Mouse (Mus musculus): ENCODE data around the gene Akirin1.
A peak's percentile ranks its signal among the peaks of the same experiment; 100 is the strongest.

Akirin1 gene

DNA sequence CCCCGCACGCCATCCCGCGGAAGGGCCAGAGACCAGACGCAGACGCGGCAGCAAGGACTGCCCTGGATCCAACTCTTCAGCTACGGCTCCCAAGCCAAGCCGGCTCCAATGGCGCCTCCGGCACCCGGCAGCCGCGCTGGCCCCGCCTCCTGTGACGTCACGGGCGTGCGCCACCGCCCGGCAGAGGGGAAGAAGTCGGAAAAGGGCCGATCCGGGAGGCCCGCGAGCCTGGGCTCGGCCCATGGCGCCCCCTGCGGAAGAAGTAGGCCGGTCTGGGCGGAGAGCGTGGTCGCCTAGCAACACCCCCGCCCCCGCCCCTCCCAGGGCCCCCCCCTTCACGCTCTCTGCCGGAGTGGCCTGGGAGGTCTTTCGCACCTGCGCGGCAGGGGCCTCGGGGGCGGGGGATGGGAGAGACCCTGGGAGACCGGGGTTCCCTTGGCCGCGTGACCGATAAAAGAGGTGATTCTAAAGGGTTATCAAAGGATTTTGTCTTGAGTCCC lies at the start of gene Akirin1:
Akirin1 (minus strand) TSS at position 194 of the 500 bp plus-strand sequence.
- peak; percentile 99 for DNase-seq

DNA sequence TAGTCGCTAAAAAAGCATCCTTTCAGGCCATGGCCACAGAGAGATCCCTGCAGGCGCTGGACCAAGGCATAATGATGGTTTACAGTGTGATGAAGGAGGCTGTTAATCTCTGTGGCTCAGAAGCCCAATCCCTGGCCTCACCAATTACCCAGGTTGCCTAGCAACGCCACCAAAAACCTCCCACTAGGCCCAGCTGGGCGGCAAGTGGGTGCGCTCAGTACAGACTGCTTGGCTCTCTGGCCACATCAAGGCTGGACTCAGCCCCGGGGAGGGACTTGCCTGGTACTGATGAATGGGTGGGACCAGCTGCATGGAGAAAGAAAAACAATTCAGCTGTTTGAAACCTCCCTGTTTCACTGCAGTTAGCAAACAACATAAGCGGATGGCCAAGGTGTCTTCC lies 47.7 kb upstream of the Akirin1 start:
- DNase-seq = no peak

DNA sequence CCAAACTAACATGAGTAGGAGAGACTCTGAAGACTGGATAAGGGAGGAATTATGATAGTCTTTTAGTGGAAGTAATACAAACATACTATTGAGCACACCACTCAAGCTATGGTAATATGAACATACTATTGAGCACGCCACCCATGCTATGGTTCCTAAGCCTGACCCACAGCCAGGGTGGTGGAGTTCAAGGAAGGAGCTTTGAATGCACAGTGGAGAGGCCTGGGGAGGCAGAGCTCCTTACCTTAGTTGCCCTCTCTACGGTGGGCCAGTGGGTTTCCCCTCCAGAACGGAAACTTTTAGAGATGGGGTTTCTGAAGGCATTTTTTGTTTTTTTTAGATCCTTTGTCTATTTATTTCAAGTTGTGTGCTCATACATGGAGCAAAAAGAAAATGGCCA lies 47.3 kb upstream of the Akirin1 start:
- no peak for DNase-seq

DNA sequence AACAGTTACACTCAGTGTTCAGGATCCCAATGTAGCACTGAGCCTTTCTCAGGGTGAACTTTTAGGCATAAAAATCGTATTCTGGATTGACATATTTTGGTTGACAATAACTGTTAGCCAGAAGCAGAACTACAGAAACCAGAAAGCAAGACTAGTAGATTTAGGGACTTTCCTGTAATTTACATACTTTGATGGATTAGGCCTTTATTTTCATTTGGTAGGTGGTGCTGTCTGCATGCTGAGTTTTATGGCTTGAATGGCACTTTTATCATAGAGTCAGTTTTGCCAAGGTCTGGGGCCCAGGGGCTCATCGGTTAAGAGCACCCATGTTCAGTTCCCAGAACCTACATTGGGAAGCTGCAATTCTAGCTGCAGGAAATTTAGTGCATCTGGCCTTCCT lies 44.9 kb upstream of the Akirin1 start:
- DNase-seq = no peak

DNA sequence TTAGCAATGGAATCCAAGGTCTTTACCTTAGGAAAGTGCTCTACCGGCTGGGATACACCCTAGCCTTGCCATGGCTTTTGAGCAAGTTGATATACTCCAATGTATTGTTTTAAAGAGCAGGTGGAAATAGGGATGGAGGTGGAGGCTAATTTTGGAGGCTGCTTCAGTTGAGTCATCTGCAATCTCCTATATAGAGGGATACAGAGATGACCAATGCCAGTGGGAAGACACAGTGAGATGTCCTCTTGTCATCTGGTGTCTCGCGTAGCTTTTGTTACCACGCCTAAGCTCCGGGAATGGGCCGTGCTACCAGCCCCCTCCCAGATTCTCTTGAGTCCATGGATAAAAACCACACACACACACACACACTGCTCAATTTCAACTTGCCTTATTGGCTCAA lies 43.0 kb upstream of the Akirin1 start:
- DNase-seq = no peak

DNA sequence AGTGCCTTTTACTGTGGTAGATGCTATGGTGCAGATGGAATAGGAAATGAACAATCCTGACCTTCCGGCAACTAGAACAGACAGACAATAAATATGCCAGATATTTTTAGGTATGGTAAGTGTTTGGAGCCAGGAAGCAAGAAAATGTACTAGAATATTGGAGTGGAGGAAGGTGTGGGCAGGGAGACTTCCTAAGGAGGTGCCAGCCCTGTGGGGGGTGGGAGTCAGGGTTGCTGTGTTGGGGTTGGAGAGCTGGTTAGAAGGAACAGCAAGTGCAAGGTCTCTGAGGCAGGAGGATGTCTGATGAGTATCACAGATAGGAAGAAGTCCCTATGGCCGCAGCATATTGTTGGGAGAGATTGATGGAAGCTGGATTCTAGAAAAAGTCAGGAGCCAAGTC lies 42.5 kb upstream of the Akirin1 start:
- DNase-seq = peak; percentile 29

DNA sequence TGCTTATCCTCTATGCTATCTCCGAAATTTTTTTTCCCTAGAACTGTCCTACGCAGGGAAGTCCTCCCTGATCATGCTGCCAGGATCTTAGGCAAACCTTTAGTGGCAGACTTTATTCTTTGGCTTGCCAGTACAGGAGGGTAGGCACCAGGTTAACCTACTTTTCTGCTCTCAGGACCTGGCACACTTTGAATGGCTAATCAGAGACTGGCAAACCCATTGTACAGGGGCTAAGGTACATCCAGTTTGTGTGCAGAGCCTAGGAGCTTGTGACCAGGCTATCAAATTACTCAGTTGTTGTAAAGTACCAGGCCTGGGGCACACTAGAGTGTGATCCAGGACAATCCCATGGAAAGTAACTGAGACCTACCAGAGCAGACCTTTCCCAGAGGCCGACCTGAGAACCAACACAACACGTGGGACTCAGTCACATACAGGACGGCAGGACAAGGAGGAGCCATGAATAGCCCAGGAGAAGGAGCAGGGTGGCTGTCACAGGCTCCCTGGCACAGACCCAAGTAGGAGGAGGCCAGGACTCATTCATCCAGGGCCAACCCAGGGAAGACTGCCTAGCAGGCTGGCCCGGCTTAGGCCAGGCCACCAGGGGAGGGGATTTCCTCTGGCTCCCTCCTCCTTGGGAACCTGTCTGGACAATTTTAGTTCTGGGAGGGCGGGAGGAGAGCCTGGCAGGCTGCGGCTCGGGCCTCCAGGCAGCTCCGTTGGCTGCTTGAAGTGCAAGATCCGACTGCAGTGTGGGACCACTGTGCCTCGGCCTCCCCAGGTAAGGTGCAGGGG lies 37.2 kb upstream of the Akirin1 start, which contains the start of gene Rhbdl2:
Rhbdl2 (plus strand) TSS at position 684 of the 795 bp plus-strand sequence.
- DNase-seq = peak; percentile 87

DNA sequence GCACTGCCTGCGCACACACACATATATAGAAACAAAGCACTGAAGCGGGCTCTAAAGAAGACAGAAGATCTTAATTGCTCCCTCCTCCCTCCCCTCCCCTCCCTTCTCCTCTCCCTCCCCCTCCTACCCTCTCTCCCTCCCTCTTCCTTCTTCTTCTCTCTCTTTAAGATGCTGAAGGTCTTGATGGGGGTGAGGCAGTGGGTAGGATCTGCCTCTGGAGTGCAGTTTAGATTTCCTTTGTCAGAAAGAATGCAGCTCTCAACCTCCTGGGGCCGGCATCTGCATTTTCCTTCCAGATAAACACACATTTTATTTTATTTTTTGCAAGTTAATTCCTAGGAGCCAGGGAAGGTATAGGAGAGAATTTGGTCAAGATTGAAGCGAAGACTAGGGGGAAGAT lies 18.1 kb upstream of the Akirin1 start:
- DNase-seq = no peak

DNA sequence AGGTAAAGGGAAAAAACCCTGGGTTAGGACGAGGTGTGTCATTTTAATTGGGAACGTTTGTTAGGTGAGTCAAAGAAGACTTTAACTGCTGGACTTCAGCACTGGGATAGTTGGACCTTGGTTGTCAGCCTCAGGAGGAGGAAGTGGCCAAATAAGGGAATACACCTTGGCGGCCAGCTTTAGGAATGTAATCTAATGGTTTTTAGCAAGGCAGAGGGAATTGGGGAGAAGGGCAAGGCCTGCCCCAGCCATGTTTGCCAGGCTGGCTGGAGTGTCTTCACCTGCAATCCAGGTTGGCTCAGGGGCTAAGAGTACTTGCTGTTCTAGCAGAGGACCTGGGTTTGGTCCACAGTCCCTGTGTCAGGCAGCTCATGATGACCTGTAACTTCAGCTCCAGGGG lies 17.7 kb upstream of the Akirin1 start:
- no peak for DNase-seq

DNA sequence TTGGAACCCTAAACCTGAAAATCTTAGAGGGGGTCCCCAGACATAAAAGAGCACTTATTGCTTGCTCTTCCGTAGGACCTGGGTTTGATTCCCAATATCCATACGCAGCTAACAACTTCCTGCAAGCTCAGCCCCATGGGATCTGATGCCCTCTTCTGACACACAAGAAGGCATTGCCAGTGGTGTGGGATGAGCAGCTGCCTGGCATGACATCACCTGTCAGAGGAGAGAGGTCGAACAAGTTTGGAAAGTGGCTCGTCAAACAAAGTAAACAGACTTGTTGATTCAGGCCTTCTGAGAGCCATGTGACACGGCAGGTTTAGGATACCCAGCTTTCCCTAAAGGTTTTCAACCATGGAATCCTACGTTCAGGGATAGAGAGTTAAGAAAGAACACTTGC lies 14.9 kb upstream of the Akirin1 start:
- DNase-seq = no peak

DNA sequence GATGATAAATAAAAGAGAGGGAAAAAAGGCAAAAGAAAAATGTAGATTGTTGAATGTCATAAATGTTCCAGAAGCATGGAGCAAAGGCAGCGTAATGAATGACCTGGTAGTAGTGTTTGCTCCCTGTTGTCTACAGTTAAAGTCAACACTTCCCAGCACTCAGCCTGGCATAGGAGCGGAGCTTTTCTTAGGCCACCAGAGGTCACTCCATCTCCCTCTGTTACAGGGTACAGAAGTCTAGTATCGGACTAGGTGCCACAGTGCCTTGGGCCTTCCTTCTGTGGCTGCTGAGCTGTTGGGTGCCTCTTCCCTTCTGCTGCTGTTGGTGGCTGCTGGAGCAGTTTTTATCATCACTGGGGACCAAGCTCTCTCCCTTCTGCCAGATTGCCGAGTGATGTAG lies 8.2 kb upstream of the Akirin1 start:
- peak; percentile 53 for DNase-seq

DNA sequence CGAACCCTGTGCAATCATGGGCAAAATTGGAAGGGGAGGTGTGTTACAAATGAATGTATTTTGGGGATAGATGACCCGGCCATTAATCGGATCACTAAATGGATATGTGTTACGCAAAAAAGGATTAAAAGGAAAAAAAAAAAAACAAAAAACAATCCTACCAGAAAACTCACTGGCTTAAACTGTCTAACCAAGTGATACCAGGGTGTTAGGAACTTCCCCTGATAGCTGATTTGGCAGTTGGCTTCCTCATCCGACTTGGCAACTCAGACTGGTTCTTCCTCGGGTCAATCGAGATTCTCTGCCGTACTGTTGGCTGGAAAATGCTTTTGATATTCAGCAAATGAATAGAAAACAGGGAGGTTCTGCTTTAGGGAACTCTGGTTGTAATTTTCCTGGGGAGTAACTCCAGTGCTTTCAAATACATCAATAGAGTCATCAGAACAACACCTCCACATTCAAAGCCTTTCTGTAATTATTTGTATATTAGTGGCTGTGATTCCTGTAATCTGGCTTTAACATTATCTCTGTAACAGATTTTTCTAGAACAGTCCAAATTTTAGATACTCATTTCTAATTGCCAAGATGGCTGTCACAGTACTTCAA lies 665 bp upstream of the Akirin1 start:
- peak; percentile 26 for DNase-seq

DNA sequence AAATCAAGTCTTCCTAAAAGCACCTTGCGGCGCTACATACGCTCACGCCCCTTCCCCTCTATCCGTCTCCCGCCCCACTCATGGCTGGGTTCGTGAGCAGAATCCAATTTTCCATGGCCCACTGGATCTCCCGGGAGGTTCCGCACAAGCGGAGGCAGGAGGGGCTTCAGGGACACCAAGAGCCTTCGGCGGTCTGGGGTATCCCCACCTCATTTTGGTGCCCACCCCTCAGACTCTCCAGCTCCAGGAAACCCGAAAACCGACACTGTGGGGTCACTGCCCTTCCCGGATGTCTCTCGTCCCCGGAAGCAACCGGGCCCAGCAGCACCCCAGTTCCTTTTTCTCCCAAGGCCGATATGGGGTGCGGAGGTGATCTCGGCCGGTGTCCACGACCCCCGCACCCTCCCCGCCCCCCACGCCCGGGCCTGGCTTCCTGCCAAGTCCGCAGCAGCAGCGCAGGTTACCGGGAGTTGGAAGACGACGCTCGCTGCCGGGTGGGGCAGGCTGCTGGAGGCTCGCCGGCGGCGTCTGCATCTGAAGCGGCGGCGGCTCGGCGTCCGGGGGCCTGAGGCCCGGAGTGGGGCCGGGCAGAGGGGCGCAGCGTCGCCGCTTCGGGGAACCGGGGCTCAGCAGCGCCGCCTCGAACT lies 538 bp downstream of the Akirin1 start:
- peak; percentile 65 for DNase-seq

DNA sequence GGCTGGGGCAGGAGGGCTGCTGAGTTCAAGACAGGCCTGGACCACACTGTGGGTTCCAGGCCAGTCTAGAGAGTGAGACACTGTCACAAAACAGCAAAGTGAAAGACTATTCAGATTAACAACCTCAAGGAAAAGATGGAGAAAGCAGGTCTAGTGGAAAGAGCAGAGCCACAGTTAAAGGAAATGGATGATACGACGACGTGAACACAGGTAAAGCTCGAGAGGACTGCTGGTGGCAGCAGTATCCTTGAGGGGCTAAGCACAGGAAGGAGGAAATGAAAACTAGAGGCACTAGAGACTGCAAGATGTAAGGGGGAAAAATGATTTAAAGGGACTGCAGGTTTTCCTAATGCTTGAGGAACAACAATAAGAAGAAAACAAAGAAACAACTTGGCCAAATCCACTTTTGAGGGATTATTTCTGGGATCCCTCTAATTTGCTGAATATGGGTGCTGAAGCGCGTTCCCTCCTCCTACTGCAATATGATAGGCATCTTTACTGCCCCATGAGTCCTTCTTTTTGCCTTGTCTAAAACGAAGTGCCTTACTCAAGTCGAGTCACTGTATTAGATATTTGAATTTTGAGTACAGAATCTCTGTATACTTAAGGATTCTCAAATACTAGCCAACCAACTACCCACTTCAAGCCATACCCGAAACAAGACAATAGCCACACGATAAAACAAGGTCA lies 1.3 kb downstream of the Akirin1 start:
- no peak for DNase-seq

DNA sequence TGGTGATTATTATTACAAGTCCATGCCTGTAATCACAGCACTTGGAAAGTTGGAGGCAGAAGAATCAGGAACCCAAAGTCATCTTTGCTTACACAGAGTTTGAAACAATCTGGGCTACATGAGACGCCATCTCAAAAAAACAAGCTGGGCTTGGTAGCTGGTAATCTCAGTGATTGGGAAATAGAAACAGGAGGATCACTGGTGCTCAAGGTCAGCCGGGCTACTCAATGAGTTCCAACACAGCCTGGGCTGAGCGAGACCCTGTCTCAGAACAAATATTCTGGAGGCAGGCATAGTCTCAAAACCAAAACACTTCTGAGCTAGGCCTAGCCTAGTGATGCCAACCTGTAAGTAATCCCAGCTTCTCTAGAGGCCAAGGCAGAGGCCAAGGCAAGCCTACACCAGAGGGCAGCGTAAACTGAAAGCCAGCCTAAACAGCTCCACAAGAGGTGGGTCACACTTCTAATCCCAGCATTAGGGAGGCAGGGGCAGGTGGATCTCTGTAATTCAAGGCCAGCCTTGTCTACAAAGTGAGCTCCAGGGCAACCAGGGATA lies 4.8 kb downstream of the Akirin1 start:
- no peak for DNase-seq

DNA sequence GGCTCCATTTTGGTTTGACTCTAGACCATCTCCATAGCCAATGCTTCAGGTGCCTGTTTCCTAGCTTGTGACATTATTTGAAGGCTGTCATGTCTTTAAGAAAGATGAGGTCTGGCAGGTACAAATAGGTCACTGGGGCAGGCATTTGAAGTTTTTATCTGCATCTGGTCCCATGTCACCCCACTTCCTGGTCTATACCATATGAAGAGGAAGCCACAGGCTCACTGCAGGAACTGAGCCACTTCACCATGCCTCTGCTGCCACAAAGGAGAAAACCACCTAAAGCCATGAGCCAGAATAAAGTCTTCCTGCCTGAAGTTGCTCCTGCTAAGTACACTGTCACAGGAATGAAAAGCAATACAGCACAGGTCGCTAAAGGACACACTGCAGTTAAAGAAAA lies 7.3 kb downstream of the Akirin1 start:
- no peak for DNase-seq

DNA sequence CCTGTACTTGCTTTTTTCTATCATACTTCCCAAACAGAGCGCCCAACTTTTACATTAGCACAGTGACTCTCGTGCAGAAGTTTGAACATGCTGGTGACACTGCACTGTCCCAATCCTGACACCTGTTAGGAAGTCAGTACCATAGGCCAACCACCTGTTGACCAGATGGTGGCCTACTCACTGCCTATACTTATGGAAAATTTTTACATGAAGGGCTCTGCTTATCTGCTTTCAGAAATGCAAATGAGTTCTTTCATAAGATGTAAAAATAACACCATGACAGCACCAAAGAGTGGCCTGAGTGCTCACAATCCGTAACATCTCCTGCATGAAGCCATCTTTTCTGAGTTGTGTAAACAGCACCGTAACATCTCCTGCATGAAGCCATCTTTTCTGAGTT lies 11.4 kb downstream of the Akirin1 start:
- DNase-seq = no peak

DNA sequence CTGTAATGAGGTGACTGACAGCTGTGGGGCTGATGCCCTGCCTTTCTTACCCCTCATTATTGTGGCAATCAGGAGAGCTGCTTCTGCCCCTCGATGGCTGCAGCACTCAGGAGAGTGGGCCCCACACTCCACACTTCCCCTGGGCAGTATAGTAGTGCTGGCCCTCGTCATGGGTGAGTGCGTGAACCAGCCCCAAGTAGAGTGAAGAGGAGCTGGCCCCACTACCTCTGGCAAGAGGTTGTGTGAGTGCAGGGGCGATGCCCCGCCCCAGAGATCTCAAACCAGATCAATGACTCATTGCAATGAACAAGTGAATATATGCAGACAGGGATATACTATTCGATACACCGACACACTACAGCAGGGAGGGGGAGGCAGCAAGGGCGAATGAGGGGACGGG lies 16.6 kb downstream of the Akirin1 start:
- DNase-seq = no peak

DNA sequence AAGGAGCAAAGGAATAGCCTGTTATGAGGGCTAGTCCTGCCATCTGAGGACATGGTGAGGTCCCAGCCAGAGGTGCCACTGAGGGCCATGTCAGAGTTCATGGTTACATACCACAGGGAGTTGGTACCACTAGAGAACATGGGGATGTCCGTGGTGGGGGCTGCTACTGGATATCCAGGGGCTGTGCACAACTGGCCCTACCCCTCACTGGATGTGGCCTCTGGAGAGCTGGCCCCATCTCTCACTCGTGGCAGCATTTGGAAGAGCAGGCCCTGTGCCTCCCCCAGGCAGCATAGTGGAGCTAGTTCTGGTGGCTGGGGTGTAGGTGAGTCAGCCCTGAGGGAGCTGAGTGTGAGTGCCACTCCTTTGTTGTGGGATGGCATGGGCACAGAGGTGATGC lies 17.2 kb downstream of the Akirin1 start:
- no peak for DNase-seq

DNA sequence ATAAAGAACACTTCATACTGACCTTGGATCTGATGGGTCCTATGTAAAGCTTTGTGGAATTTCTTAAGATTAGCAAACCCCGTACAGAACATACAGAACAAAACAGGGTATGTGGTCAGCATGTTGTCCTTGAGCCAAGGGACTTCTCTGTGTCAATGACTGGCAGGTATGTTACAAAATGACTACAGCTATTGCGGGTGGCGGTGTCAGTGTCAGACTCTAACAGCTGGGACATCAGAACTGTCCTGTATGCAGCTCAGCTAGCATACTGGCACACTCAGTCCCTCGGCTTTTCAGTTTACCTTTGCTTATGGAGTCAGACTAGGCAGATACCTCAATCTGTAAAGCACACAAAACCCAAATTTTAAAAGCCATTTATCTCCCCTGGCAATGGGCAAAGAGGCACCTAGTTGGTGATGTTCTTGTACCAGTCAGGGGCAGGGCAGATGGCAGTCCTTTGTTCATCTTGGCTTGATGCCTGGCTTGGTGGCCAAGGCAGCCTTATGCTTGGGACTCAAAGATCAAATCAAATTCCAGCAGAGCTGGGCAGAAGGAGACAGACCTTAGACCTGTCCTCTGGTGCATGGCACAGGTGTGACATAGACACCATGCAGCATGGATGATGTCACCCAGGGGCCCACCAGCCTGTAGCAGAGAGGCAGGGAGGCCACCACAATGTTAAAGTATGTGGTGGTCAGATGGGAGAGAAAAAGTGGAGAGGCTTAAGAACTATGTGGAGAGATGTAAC lies 17.8 kb downstream of the Akirin1 start:
- DNase-seq = no peak

DNA sequence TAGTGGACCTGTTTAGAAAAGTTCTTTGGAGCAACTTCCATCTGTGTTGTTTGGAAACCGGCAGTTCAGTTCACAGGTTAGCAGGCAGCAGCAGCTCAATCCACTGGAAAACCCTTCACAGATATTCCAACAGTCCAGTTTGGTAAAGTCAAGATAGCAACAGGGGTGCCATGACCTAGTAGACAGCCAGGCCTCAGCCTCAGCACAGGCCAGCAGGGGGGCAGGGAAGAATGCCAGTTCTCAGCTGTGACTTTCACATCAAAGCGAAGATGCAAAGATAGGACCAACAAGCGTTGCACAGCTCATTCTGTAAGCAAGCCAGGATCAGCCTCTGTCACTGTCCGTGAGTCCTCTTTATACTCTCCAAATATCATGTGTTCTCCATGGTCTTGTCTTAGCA lies 28.4 kb downstream of the Akirin1 start:
- DNase-seq = no peak

DNA sequence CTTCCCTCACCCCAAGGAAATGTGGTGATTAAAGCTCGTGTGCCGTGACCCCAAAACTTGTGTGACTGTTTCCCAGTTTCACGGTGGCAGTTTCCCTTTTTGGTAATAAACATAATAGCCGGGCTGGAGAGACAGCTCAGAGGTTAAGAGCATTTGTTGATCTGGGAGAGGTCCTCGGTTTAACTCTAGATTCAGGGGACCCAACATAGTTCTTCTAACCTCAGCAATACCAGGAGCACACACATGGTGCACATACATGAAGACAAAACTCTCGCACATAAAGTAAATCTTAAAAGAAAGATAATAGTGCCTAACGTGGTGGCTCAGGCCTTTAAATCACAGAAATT lies 31.7 kb downstream of the Akirin1 start:
- DNase-seq = no peak
